Mouse (Mus musculus): Measurements from ENCODE around the gene Gm21887. TPM values are rescaled to one million over a fixed set of nuclear protein-coding genes. Genes with fewer than 3 reads are reported as not detected.
"Not testable (repeated sequence)": the region's sequence is repeated elsewhere in the genome, so short reads cannot be mapped to it uniquely, and the experiment has no call there.

Gene Gm21887
- polyA plus RNA-seq, 1 experiment, result 39.8 TPM

- not testable (repeated sequence) for H3K79me2 ChIP-seq (ENCODE audit: control insufficient read depth, insufficient read depth); H3K36me3 ChIP-seq (ENCODE audit: control insufficient read depth, insufficient read depth); H3K4me2 ChIP-seq (ENCODE audit: low read depth); H3K4me3 ChIP-seq; H3K27me3 ChIP-seq (ENCODE audit: control insufficient read depth, insufficient read depth, insufficient read length); H3ac ChIP-seq (ENCODE audit: control insufficient read depth, insufficient read length)
Observed at GRCm38 (mm10) chrX:169983401-169984165, 25.9 kb upstream of the Gm21887 start.

- H3K4me3 ChIP-seq; H3K36me3 ChIP-seq (ENCODE audit: control insufficient read depth, insufficient read depth); H3K79me2 ChIP-seq (ENCODE audit: control insufficient read depth, insufficient read depth); H3ac ChIP-seq (ENCODE audit: control insufficient read depth, insufficient read length); H3K4me2 ChIP-seq (ENCODE audit: low read depth); H3K27me3 ChIP-seq (ENCODE audit: control insufficient read depth, insufficient read depth, insufficient read length): not testable (repeated sequence)
Observed at GRCm38 (mm10) chrX:169984331-169984730, 25.1 kb upstream of the Gm21887 start.

- H3K4me3 ChIP-seq; H3K4me2 ChIP-seq (ENCODE audit: low read depth); H3K27me3 ChIP-seq (ENCODE audit: control insufficient read depth, insufficient read depth, insufficient read length); H3ac ChIP-seq (ENCODE audit: control insufficient read depth, insufficient read length); H3K36me3 ChIP-seq (ENCODE audit: control insufficient read depth, insufficient read depth); H3K79me2 ChIP-seq (ENCODE audit: control insufficient read depth, insufficient read depth): not testable (repeated sequence)
Observed at GRCm38 (mm10) chrX:169984853-169985252, 24.6 kb upstream of the Gm21887 start.

- not testable (repeated sequence) for H3K36me3 ChIP-seq (ENCODE audit: control insufficient read depth, insufficient read depth); H3ac ChIP-seq (ENCODE audit: control insufficient read depth, insufficient read length)
Observed at GRCm38 (mm10) chrX:169985796-169986195, 23.7 kb upstream of the Gm21887 start.

GRCm38 (mm10) chrX:169986519-169987367 is 22.7 kb upstream of the Gm21887 start:
- not testable (repeated sequence) for H3K79me2 ChIP-seq (ENCODE audit: control insufficient read depth, insufficient read depth); H3K27me3 ChIP-seq (ENCODE audit: control insufficient read depth, insufficient read depth, insufficient read length); H3ac ChIP-seq (ENCODE audit: control insufficient read depth, insufficient read length); H3K4me3 ChIP-seq; H3K36me3 ChIP-seq (ENCODE audit: control insufficient read depth, insufficient read depth)
- H3K4me2 ChIP-seq (ENCODE audit: low read depth), result peak overlapping the region; percentile 45

More at GRCm38 (mm10) chrX:169985796-169986195, 23.7 kb upstream of the Gm21887 start:
- H3K27me3 ChIP-seq (ENCODE audit: control insufficient read depth, insufficient read depth, insufficient read length); H3K79me2 ChIP-seq (ENCODE audit: control insufficient read depth, insufficient read depth); H3K4me2 ChIP-seq (ENCODE audit: low read depth); H3K4me3 ChIP-seq: not testable (repeated sequence)

- H3K4me3 ChIP-seq, result not testable (repeated sequence)
Observed at GRCm38 (mm10) chrX:169987368-169987837, 22.1 kb upstream of the Gm21887 start.

GRCm38 (mm10) chrX:169988571-169989218 is 20.8 kb upstream of the Gm21887 start:
- H3K27me3 ChIP-seq (ENCODE audit: control insufficient read depth, insufficient read depth, insufficient read length); H3ac ChIP-seq (ENCODE audit: control insufficient read depth, insufficient read length); H3K36me3 ChIP-seq (ENCODE audit: control insufficient read depth, insufficient read depth); H3K4me3 ChIP-seq; H3K4me2 ChIP-seq (ENCODE audit: low read depth); H3K79me2 ChIP-seq (ENCODE audit: control insufficient read depth, insufficient read depth): not testable (repeated sequence)

More at GRCm38 (mm10) chrX:169987368-169987837, 22.1 kb upstream of the Gm21887 start:
- not testable (repeated sequence) for H3K36me3 ChIP-seq (ENCODE audit: control insufficient read depth, insufficient read depth); H3K79me2 ChIP-seq (ENCODE audit: control insufficient read depth, insufficient read depth); H3ac ChIP-seq (ENCODE audit: control insufficient read depth, insufficient read length); H3K27me3 ChIP-seq (ENCODE audit: control insufficient read depth, insufficient read depth, insufficient read length)
- peak overlapping the region; percentile 1 for H3K4me2 ChIP-seq (ENCODE audit: low read depth)

GRCm38 (mm10) chrX:169989219-169989595 is 20.3 kb upstream of the Gm21887 start:
- H3K4me2 ChIP-seq (ENCODE audit: low read depth); H3K36me3 ChIP-seq (ENCODE audit: control insufficient read depth, insufficient read depth); H3K4me3 ChIP-seq; H3K79me2 ChIP-seq (ENCODE audit: control insufficient read depth, insufficient read depth); H3K27me3 ChIP-seq (ENCODE audit: control insufficient read depth, insufficient read depth, insufficient read length); H3ac ChIP-seq (ENCODE audit: control insufficient read depth, insufficient read length): not testable (repeated sequence)

- H3K4me2 ChIP-seq (ENCODE audit: low read depth); H3K36me3 ChIP-seq (ENCODE audit: control insufficient read depth, insufficient read depth); H3K4me3 ChIP-seq; H3ac ChIP-seq (ENCODE audit: control insufficient read depth, insufficient read length); H3K79me2 ChIP-seq (ENCODE audit: control insufficient read depth, insufficient read depth); H3K27me3 ChIP-seq (ENCODE audit: control insufficient read depth, insufficient read depth, insufficient read length): not testable (repeated sequence)
Observed at GRCm38 (mm10) chrX:169989691-169990631, 19.5 kb upstream of the Gm21887 start.

- Histone ChIP-seq H3K4me3 (peak overlapping the region; percentile 7), H3K4me2 (ENCODE audit: low read depth) (peak overlapping the region; percentile 68)
- H3K79me2 ChIP-seq (ENCODE audit: control insufficient read depth, insufficient read depth); H3K27me3 ChIP-seq (ENCODE audit: control insufficient read depth, insufficient read depth, insufficient read length); H3K36me3 ChIP-seq (ENCODE audit: control insufficient read depth, insufficient read depth); H3ac ChIP-seq (ENCODE audit: control insufficient read depth, insufficient read length): not testable (repeated sequence)
Observed at GRCm38 (mm10) chrX:169991128-169991873, 18.2 kb upstream of the Gm21887 start.

Data from myocyte (in vitro differentiated cells).